Mouse (Mus musculus) liver, embryonic 12.5 days (tissue): ENCODE measurements around the gene Snx13. TPM values are rescaled to one million over a fixed set of nuclear protein-coding genes. Genes with fewer than 3 reads are reported as not detected.
A peak's percentile ranks its signal among the peaks of the same experiment; 100 is the strongest.

ENCODE experiments used
- ATAC-seq: fragments of 200-750 bp; cut with Nextera tagmentation; 2 replicates; pipeline ENCODE4 v1.8.0; 2017; ENCODE audit warnings: moderate number of reproducible peaks, mild to moderate bottlenecking, moderate library complexity
- H3K27ac ChIP-seq: fragments of 300-500 bp; sonication (generic); 2 replicates; pipeline ENCODE4 v1.5.1; 2016; ENCODE audit warnings: mild to moderate bottlenecking
- H3K27me3 ChIP-seq: fragments of 300-500 bp; sonication (generic); replicated peaks from 2 replicates; pipeline ENCODE4 v1.6.1; 2016; ENCODE audit warnings: mild to moderate bottlenecking, moderate library complexity
- H3K36me3 ChIP-seq: fragments of 300-500 bp; sonication (generic); 2 replicates; pipeline ENCODE4 v1.6.1; 2016; ENCODE audit warnings: mild to moderate bottlenecking, moderate library complexity
- H3K4me1 ChIP-seq: fragments of 300-500 bp; sonication (generic); 2 replicates; pipeline ENCODE4 v1.6.1; 2016
- H3K4me2 ChIP-seq: fragments of 300-500 bp; sonication (generic); 2 replicates; pipeline ENCODE4 v1.6.1; 2016; ENCODE audit warnings: mild to moderate bottlenecking, moderate library complexity
- H3K4me3 ChIP-seq: fragments of 300-500 bp; sonication (generic); 2 replicates; pipeline ENCODE4 v1.5.1; 2016; ENCODE audit warnings: mild to moderate bottlenecking, moderate library complexity
- H3K9ac ChIP-seq: fragments of 300-500 bp; sonication (generic); 2 replicates; pipeline ENCODE4 v1.6.1; 2016; ENCODE audit warnings: mild to moderate bottlenecking, moderate library complexity
- H3K9me3 ChIP-seq: fragments of 300-500 bp; sonication (generic); replicated peaks from 2 replicates; pipeline ENCODE4 v1.6.1; 2016; ENCODE audit warnings: mild to moderate bottlenecking, moderate library complexity
- WGBS: fragments of 180-500 bp; shearing (Covaris S2); methylation state at CpG from one replicate; pipeline ENCODE4 v1.1.7; 2016; ENCODE audit not compliant: insufficient replicate concordance; 5-methylcytosine and 5-hydroxymethylcytosine counted together
- polyA plus RNA-seq: library from polyadenylated mRNA; unstranded; fragments of >200 nt; fragmentation: Nextera tagmentation; extraction: Ambion mirVana; gene quantifications from 2 replicates; pipeline ENCODE4 v1.2.1, GENCODE M21; 2016

Snx13 gene
- polyA plus RNA-seq, 1 experiment from 2014 or later: 8.4 TPM

DNA sequence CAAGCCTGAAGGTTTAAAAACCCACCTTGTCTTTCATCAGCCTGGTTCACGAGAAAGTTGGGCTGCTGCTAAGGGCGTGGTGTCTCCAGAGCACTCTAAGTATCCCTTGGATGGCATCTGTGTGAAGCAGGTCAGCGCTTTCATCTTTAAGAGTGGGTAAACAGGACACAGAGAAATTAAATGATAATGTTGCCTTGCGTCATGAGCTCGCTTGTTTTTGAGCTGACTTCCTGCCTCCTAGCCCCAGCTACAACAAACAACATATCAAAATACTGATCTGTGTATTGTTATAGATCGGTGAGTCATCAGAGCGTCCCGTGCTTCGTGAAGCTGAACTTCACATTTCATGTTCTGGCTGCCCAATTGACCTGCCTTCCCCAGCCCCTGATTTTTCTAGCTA lies 25.7 kb upstream of the Snx13 start:
- no peak overlapping the region for H3K4me3 ChIP-seq
- no peak overlapping the region for H3K9ac ChIP-seq
- no peak for ATAC-seq
- H3K4me2 ChIP-seq: no peak overlapping the region
- H3K27ac ChIP-seq: no peak overlapping the region
- no peaks in the 10 kb centered on the region for H3K9me3 ChIP-seq
- H3K36me3 ChIP-seq: no peaks in the 10 kb centered on the region
- 65% methylated on average over 9 of the region's 9 CpGs for WGBS
- no peaks in the 10 kb centered on the region for H3K27me3 ChIP-seq
- no peaks in the 10 kb centered on the region for H3K4me1 ChIP-seq

DNA sequence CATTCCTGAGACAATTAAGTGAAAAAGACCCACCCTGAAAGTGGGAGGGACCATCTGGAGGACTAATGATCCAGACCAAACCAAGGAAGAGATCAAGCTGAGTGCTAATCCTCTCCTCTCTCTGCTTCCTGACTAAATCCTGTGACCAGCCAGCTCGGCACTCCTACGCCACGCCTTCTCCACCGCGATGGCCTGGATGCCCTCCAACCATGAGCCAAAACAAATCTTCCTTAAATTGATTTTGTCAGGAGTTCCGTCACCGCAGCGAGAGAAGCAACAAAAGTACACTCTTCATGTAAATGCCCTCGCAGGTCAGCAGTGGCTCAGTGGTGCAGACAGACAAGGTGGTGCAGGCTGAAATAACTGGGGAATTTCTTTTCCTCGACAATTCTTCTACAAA lies 24.9 kb upstream of the Snx13 start:
- Histone ChIP-seq H3K4me3 (no peak overlapping the region), H3K9ac (no peak overlapping the region), H3K27ac (no peak overlapping the region), H3K4me1 (no peaks in the 10 kb centered on the region), H3K36me3 (no peaks in the 10 kb centered on the region), H3K27me3 (no peaks in the 10 kb centered on the region), H3K9me3 (no peaks in the 10 kb centered on the region), H3K4me2 (no peak overlapping the region)
- ATAC-seq: no peak
- 59% methylated on average over 10 of the region's 10 CpGs for WGBS

DNA sequence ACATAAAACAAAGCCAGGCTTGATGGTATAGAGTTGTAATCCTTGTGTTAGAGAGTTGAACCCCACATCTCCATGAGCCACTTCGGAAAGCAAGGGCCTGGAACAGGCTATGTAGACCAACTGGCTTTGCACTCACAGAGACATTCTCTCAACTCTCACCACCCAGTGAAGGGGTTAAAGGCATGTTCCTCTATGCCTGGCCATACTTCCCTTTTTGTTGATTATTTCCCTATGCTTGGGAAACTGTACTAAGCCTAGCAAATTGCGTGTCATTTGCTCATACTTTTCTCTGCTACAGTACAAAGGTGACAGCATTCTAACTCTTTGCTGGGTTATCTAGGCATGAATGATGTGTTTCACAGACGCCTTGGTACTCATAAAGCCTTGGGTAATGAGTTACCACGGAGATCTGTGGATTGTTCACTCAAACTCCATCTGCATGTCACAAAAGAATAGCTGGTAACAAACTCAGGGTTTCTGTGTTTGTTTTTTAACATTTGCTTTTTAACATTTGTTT lies 21.0 kb upstream of the Snx13 start:
- Histone ChIP-seq H3K36me3 (no peaks in the 10 kb centered on the region), H3K9me3 (no peaks in the 10 kb centered on the region), H3K4me1 (no peaks in the 10 kb centered on the region), H3K27me3 (no peaks in the 10 kb centered on the region), H3K9ac (no peak overlapping the region), H3K4me2 (no peak overlapping the region), H3K27ac (no peak overlapping the region), H3K4me3 (no peak overlapping the region)
- ATAC-seq: no peak
- WGBS: 39% methylated on average over 4 of the region's 4 CpGs

DNA sequence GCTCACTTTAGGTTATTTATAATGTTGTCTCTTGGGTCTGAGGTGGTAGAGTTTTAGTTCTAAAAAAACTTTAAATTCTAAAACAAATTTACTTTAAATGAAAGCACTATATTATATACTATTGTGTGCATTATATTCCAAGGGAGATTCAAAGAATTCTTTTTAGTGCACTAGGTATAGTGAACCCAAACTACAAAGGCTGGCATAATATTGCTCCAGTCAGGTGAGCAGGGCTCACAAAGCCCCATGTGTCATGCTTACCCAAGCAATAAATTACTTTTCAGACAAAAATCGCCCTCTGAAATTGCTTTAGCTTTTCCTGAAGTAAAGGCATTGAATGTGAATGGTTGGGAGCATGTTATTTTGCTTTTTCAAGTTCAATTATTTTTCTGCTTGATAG lies 19.5 kb upstream of the Snx13 start:
- Histone ChIP-seq H3K4me1 (no peaks in the 10 kb centered on the region), H3K9me3 (no peaks in the 10 kb centered on the region), H3K36me3 (no peaks in the 10 kb centered on the region), H3K9ac (no peak overlapping the region), H3K27me3 (no peaks in the 10 kb centered on the region), H3K4me3 (no peak overlapping the region), H3K4me2 (no peak overlapping the region), H3K27ac (no peak overlapping the region)
- 38% methylated on average over 1 of the region's 1 CpGs for WGBS
- ATAC-seq: no peak

DNA sequence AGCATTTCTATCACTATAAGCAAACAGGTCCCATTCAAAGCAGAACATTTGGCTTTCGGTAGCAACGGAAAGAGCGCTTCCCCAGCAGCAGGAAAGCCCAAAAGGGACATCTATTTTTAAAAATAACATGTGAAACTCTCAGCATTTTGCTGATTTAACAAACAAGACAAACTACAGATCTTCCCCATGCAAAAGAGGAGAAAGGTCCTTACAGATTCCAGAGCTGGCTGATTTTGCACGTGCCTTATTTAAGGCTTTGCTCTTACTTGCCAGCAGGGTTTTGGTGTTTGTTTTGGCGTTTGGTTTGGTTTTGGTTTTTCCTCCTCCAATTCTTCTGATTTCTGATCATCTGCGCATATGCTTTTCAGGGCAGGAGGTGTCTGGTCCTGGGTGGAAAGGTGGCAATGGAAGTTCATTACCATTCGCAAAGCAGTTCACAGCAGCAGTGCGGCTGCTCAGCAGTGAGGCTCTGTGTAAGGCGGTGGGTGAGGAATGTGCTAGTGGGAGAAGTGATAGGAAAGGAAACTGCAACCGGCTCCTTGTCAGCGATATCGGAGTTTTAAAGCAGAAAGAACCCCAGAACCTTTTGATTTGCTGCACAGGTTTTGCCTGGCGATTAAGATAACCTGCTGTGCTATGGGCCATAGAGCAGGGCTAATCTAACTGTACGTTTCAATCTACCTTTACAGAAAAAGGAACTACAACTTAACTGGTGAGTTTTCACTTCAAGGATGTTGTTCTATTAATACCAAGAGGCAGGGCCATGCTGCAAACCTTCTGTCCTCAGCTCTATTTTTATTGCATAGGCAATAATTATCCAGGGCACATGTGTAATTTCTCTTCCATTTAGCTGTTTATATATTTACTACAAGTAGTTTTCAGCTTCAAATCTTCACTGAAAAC lies 8.1 kb upstream of the Snx13 start:
- Histone ChIP-seq H3K4me2 (peak overlapping the region; percentile 45), H3K4me3 (no peak overlapping the region; the same call in 1 of the 2 replicates), H3K9me3 (no peaks in the 10 kb centered on the region), H3K27me3 (peaks cover 9% of the 10 kb centered on the region; the same call in 1 of the 2 replicates), H3K4me1 (peaks cover 10% of the 10 kb centered on the region), H3K9ac (no peak overlapping the region), H3K27ac (no peak overlapping the region), H3K36me3 (no peaks in the 10 kb centered on the region)
- no peak for ATAC-seq
- 14% methylated on average over 14 of the region's 14 CpGs for WGBS

DNA sequence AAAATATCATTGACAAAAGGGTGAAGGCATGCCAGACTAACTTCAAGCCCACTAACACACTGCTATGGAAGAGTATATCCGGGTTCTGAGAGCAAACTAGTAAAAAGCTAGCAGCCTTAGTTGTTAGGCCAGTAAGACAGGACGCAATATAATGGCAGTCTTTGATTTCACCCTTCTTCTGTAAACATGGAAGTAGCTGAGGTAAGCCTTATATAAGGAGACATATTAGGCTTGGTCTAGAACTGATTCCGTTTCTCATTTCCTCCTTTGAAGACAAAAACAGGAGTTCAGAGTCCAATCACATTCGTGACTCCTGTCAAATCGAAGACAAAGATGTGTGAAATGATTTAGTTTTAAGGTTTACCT lies 7.4 kb upstream of the Snx13 start:
- Histone ChIP-seq H3K9ac (no peak overlapping the region), H3K27ac (no peak overlapping the region), H3K4me1 (peaks cover 10% of the 10 kb centered on the region), H3K4me2 (peak overlapping the region; percentile 45; the same call in 1 of the 2 replicates), H3K27me3 (peaks cover 9% of the 10 kb centered on the region; the same call in 1 of the 2 replicates), H3K9me3 (no peaks in the 10 kb centered on the region), H3K36me3 (no peaks in the 10 kb centered on the region), H3K4me3 (no peak overlapping the region)
- WGBS: 54% methylated on average over 5 of the region's 5 CpGs
- no peak for ATAC-seq

DNA sequence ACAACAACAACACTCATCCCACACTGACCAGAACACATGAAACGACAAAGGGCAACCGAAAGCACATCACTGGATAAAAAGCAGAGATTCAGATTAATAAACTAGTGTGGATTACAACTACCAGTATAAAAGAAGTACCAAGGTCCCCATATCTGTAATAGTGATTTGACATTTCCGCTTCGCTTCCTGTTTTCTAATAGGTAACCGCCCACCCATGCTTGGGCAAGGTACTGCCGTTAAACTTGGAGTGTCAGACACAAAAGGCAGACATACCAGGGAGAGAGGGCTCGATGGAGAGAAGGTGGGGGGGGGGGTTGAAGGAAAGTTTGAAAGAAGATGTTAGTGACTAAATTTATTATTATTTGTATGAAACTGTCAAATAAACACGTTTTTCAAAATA lies 5.0 kb upstream of the Snx13 start:
- H3K9ac ChIP-seq: no peak overlapping the region
- 58% methylated on average over 8 of the region's 8 CpGs for WGBS
- H3K27ac ChIP-seq: no peak overlapping the region
- no peak for ATAC-seq
- no peak overlapping the region for H3K4me2 ChIP-seq
- H3K36me3 ChIP-seq: no peaks in the 10 kb centered on the region
- H3K4me1 ChIP-seq: peaks cover 10% of the 10 kb centered on the region
- peaks cover 6% of the 10 kb centered on the region; the same call in 1 of the 2 replicates for H3K27me3 ChIP-seq
- H3K4me3 ChIP-seq: no peak overlapping the region
- no peaks in the 10 kb centered on the region for H3K9me3 ChIP-seq

DNA sequence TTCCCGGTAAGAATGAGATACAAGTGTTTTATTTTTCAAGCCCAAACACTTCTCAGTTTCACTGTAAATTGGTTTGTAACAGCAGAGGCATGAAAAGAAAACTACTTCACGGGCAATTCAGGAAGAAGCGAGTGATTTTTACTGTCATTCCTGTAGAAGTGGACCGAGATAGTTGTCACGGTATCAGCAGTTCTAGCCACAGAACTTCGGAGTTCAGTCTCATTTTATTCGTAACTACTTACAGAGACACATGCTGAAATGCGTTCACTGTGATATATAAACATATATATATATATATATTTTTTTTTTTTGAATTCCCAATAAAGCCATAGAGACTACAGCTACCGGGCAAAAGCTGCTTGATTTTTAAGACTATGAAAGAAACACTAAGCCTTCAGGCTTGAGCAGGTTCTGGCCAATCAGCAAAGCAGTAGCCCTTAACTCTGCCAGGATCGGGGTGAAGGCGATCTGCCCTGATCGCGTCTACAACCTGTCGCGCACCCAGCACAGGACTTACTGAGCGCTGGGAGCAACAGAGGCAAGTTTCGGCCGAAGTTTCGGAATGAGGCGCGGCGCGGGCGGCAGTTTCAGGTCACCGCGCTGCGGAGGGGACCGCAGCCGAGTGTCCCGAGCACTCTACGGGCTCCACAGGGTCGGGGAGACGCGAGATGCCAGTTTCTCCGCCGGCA lies 532 bp upstream of the Snx13 start:
- peak overlapping the region; percentile 96 for H3K9ac ChIP-seq
- H3K27ac ChIP-seq: peak overlapping the region; percentile 96
- under 1% methylated on average over 36 of the region's 36 CpGs for WGBS
- H3K4me1 ChIP-seq: peaks cover 20% of the 10 kb centered on the region
- H3K9me3 ChIP-seq: no peaks in the 10 kb centered on the region
- H3K4me2 ChIP-seq: peak overlapping the region; percentile 90
- H3K36me3 ChIP-seq: no peaks in the 10 kb centered on the region
- peak overlapping the region; percentile 92 for H3K4me3 ChIP-seq
- no peaks in the 10 kb centered on the region for H3K27me3 ChIP-seq
- ATAC-seq: peak; percentile 74

DNA sequence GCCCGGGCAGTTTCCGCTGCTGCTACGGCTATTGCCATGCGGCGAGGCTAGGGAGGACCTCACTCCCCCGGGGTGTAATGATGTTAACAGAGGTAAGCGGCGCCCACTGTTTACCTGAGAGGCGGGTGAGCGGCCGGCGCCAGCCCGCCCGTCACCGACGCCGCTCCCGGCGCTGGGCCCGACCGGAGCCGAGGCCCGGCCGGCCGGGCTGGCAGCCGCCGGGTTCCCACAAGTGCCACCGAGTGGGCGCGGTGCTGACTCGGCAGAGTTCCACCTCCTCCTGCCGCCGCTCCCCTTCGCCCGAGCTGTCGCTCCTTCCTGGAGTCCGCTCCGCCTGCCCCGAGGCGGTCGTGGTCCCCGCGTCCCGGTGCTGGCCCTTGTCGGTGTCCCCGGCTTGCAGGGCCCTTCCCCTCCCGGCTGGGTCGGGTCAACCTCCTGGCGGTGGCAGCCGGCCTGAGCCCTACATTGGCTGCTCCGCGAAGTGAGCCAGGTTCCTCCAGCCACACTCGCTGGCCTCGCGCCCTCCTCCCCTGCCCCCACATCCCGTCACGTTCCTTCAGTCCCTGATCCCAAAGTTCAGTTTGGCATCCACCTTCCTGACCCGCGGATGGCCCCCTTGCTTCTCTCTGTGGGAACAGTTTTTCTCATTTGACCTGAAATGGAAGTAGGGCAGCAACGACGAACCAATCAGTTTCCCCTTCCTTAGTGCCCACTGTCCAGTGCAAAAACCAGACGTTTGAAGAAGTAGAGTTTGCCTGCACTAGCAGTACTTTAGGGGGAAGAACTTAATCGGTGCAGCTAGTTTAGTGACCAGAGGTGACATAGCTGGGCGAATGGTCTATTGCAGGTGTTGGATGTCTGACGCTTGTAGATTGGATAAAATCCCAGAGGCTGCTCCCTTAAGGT lies 587 bp downstream of the Snx13 start:
- peak overlapping the region; percentile 90 for H3K4me2 ChIP-seq
- no peaks in the 10 kb centered on the region for H3K9me3 ChIP-seq
- H3K36me3 ChIP-seq: no peaks in the 10 kb centered on the region
- 1% methylated on average over 65 of the region's 65 CpGs for WGBS
- peak overlapping the region; percentile 96 for H3K27ac ChIP-seq
- H3K27me3 ChIP-seq: no peaks in the 10 kb centered on the region
- H3K9ac ChIP-seq: peak overlapping the region; percentile 96
- H3K4me1 ChIP-seq: peaks cover 20% of the 10 kb centered on the region
- peak overlapping the region; percentile 92 for H3K4me3 ChIP-seq
- ATAC-seq: peak; percentile 78

DNA sequence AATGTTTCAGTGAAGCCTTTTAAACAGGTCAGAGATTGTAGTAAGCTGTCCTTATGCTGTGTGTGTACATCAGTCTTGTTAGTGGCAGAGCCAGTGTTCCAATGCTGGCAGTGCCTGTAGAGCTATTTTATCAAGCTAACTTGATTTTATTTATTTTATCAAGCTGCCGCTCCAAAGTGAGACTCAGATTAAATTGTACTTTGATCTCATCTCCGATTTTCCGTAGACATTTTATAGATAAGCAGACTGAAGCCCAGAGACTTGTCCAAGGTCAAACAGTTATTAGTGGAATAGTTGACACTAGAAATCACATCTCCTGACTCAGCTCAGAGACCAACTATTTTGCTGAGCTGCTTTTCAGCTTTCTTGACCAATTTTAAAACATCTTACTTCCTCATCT lies 1.9 kb downstream of the Snx13 start:
- no peak for ATAC-seq
- H3K4me1 ChIP-seq: peaks cover 20% of the 10 kb centered on the region
- H3K27ac ChIP-seq: no peak overlapping the region
- 70% methylated on average over 3 of the region's 3 CpGs for WGBS
- no peak overlapping the region for H3K9ac ChIP-seq
- H3K9me3 ChIP-seq: no peaks in the 10 kb centered on the region
- H3K4me3 ChIP-seq: no peak overlapping the region
- H3K36me3 ChIP-seq: no peaks in the 10 kb centered on the region
- peak overlapping the region; percentile 90; the same call in 1 of the 2 replicates for H3K4me2 ChIP-seq
- H3K27me3 ChIP-seq: no peaks in the 10 kb centered on the region

DNA sequence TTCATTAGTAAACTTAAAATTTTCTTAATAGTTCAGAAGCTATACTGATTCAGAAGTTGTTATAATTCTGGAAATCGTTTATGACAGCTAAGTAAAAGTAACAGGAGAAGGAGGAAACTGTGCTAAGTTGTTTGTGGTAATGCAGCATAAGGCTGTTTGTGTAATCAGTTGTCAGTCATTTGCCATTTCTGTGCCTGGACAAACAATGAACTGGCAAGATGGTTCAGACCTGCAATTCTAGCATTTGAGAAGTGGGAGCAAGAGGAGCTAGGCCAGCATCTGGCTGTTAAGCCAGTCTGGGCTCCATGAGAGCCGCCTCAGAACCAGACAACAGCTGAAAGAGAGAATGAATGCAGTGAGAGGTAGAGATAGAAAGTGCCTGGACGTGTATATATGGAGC lies 3.5 kb downstream of the Snx13 start:
- WGBS: 66% methylated on average over 3 of the region's 3 CpGs

More for the DNA sequence above, 3.5 kb downstream of the Snx13 start:
- Histone ChIP-seq H3K4me3 (no peak overlapping the region), H3K4me2 (no peak overlapping the region), H3K9ac (no peak overlapping the region), H3K36me3 (no peaks in the 10 kb centered on the region), H3K9me3 (no peaks in the 10 kb centered on the region), H3K4me1 (peaks cover 23% of the 10 kb centered on the region), H3K27me3 (no peaks in the 10 kb centered on the region), H3K27ac (no peak overlapping the region)
- ATAC-seq: no peak
